Mouse (Mus musculus) heart, embryonic 13.5 days (tissue): ENCODE measurements around the gene Msl1. TPM values are rescaled to one million over a fixed set of nuclear protein-coding genes. Genes with fewer than 3 reads are reported as not detected.

ENCODE experiments used
- ATAC-seq: fragments of 200-750 bp; cut with Nextera tagmentation; 2 replicates; pipeline ENCODE4 v1.8.0; 2017; ENCODE audit warnings: moderate TSS enrichment; ENCODE audit not compliant: insufficient number of reproducible peaks, low FRiP score, low TSS enrichment; ENCODE audit errors: extremely low read depth
- H3K27ac ChIP-seq: fragments of 300-500 bp; sonication (generic); replicated peaks from 2 replicates; pipeline ENCODE4 v1.5.1; 2015; ENCODE audit warnings: moderate library complexity, mild to moderate bottlenecking, inconsistent platforms
- H3K27me3 ChIP-seq: fragments of 300-500 bp; sonication (generic); replicated peaks from 2 replicates; pipeline ENCODE4 v1.6.1; 2015; ENCODE audit warnings: mild to moderate bottlenecking, inconsistent platforms
- H3K36me3 ChIP-seq: fragments of 300-500 bp; sonication (generic); 2 replicates; pipeline ENCODE4 v1.6.1; 2015; ENCODE audit warnings: mild to moderate bottlenecking, inconsistent platforms
- H3K4me1 ChIP-seq: fragments of 300-500 bp; sonication (generic); 2 replicates; pipeline ENCODE4 v1.6.1; 2015; ENCODE audit warnings: inconsistent platforms
- H3K4me2 ChIP-seq: fragments of 300-500 bp; sonication (generic); 2 replicates; pipeline ENCODE4 v1.6.1; 2015; ENCODE audit warnings: inconsistent platforms, mild to moderate bottlenecking, moderate library complexity
- H3K4me3 ChIP-seq: fragments of 300-500 bp; sonication (generic); 2 replicates; pipeline ENCODE4 v1.5.1; 2015; ENCODE audit warnings: moderate library complexity, mild to moderate bottlenecking, inconsistent platforms
- H3K9ac ChIP-seq: fragments of 300-500 bp; sonication (generic); 2 replicates; pipeline ENCODE4 v1.6.1; 2015; ENCODE audit warnings: inconsistent platforms, mild to moderate bottlenecking, moderate library complexity
- H3K9me3 ChIP-seq: fragments of 300-500 bp; sonication (generic); 2 replicates; pipeline ENCODE4 v1.6.1; 2016; ENCODE audit warnings: inconsistent platforms
- WGBS: fragments of 180-500 bp; shearing (Covaris S2); methylation state at CpG from one replicate; pipeline ENCODE4 v1.1.7; 2015; ENCODE audit warnings: mixed read lengths; 5-methylcytosine and 5-hydroxymethylcytosine counted together
- polyA plus RNA-seq: library from polyadenylated mRNA; unstranded; fragments of >200 nt; fragmentation: Nextera tagmentation; extraction: Ambion mirVana; gene quantifications from 2 replicates; pipeline ENCODE4 v1.2.1, GENCODE M21; 2015

Gene Msl1
- polyA plus RNA-seq, 1 experiment from 2014 or later = 14.6 TPM

- Histone ChIP-seq H3K4me1 (peaks cover 69% of the 10 kb centered on the region), H3K9ac (peak overlapping the region; percentile 78), H3K27me3 (no peaks in the 10 kb centered on the region), H3K4me3 (peak overlapping the region; percentile 40), H3K27ac (peak overlapping the region; percentile 98), H3K4me2 (peak overlapping the region; percentile 67), H3K36me3 (no peaks in the 10 kb centered on the region), H3K9me3 (no peaks in the 10 kb centered on the region)
- 5% methylated on average over 17 of the region's 17 CpGs for WGBS
- no peak for ATAC-seq
Observed at GRCm38 (mm10) chr11:98782651-98783235, 12.6 kb upstream of the Msl1 start.

- Histone ChIP-seq H3K27me3 (no peaks in the 10 kb centered on the region), H3K4me2 (peak overlapping the region; percentile 67), H3K9ac (peak overlapping the region; percentile 78), H3K4me3 (peak overlapping the region; percentile 40), H3K27ac (peak overlapping the region; percentile 98), H3K9me3 (no peaks in the 10 kb centered on the region), H3K36me3 (no peaks in the 10 kb centered on the region), H3K4me1 (peaks cover 70% of the 10 kb centered on the region)
- WGBS = under 1% methylated on average over 20 of the region's 20 CpGs
- peak; percentile 56 for ATAC-seq
Observed at GRCm38 (mm10) chr11:98783236-98783696, 12.1 kb upstream of the Msl1 start.

DNA sequence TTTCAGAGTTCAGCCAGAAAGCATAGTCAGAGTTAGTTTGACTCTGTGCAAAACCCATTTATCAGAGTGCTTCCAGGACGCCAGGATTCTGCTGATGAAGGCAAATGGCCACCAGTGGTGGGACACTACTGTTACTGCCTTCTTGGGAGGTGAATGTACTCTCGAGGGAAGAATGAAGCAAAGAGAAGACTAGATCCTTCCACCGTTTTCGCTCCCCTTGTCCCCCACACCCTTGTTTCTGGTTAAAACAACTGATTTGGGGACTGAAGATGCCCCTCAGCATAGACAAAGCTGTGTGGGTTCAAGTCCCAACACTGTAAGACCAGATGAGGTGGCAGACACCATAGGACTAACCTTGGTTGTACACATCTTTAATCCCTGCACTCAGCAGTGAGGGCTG lies 11.2 kb upstream of the Msl1 start:
- peak overlapping the region; percentile 78 for H3K9ac ChIP-seq
- peak overlapping the region; percentile 98 for H3K27ac ChIP-seq
- no peak overlapping the region for H3K4me3 ChIP-seq
- ATAC-seq = no peak
- WGBS = 64% methylated on average over 4 of the region's 4 CpGs
- no peaks in the 10 kb centered on the region for H3K9me3 ChIP-seq
- peak overlapping the region; percentile 67 for H3K4me2 ChIP-seq
- H3K4me1 ChIP-seq = peaks cover 74% of the 10 kb centered on the region
- H3K27me3 ChIP-seq = no peaks in the 10 kb centered on the region
- no peaks in the 10 kb centered on the region for H3K36me3 ChIP-seq

DNA sequence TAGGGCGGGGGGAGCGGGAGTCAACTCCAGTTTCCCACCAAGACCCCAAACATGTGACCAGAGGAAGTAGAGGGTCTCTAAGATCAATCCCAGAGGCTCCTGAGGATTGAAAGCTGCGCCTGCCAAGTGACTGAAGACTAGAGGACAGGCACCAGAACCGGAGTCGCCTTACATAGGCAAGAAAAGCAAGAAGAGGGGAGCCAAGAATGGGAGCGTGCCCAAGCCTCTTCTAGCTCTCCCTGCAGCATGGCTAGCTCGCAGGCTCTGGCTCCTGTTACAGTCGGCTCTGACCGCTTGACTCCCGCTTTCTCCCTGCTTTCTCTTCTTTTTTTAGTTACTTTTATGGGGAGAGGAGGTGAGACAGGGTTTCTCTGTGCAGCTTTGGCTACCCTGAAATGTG lies 10.1 kb upstream of the Msl1 start:
- 53% methylated on average over 10 of the region's 10 CpGs for WGBS
- ATAC-seq = no peak
- Histone ChIP-seq H3K4me2 (peak overlapping the region; percentile 67), H3K9me3 (no peaks in the 10 kb centered on the region), H3K36me3 (no peaks in the 10 kb centered on the region), H3K9ac (peak overlapping the region; percentile 74), H3K27ac (peak overlapping the region; percentile 98), H3K4me1 (peaks cover 80% of the 10 kb centered on the region), H3K27me3 (no peaks in the 10 kb centered on the region), H3K4me3 (no peak overlapping the region)

- H3K4me1 ChIP-seq = peaks cover 80% of the 10 kb centered on the region
- no peaks in the 10 kb centered on the region for H3K36me3 ChIP-seq
- H3K27me3 ChIP-seq = no peaks in the 10 kb centered on the region
- 4% methylated on average over 12 of the region's 12 CpGs for WGBS
- H3K4me2 ChIP-seq = peak overlapping the region; percentile 67
- H3K9ac ChIP-seq = peak overlapping the region; percentile 74
- ATAC-seq = no peak
- H3K27ac ChIP-seq = peak overlapping the region; percentile 98
- H3K4me3 ChIP-seq = peak overlapping the region; percentile 27
- H3K9me3 ChIP-seq = no peaks in the 10 kb centered on the region
Observed at GRCm38 (mm10) chr11:98785772-98786281, 9.5 kb upstream of the Msl1 start.

- Histone ChIP-seq H3K36me3 (no peaks in the 10 kb centered on the region), H3K9ac (peak overlapping the region; percentile 74), H3K4me2 (peak overlapping the region; percentile 67), H3K9me3 (no peaks in the 10 kb centered on the region), H3K27ac (peak overlapping the region; percentile 98), H3K27me3 (no peaks in the 10 kb centered on the region), H3K4me3 (peak overlapping the region; percentile 27), H3K4me1 (peaks cover 75% of the 10 kb centered on the region)
- peak; percentile 40 for ATAC-seq
- WGBS = 2% methylated on average over 14 of the region's 15 CpGs
Observed at GRCm38 (mm10) chr11:98786359-98787214, 8.7 kb upstream of the Msl1 start.

- peak overlapping the region; percentile 51 for H3K9ac ChIP-seq
- H3K27ac ChIP-seq = peak overlapping the region; percentile 98
- H3K36me3 ChIP-seq = no peaks in the 10 kb centered on the region
- no peak for ATAC-seq
- peak overlapping the region; percentile 27; the same call in 1 of the 2 replicates for H3K4me3 ChIP-seq
- H3K9me3 ChIP-seq = no peaks in the 10 kb centered on the region
- peak overlapping the region; percentile 67 for H3K4me2 ChIP-seq
- H3K4me1 ChIP-seq = peaks cover 72% of the 10 kb centered on the region
- H3K27me3 ChIP-seq = no peaks in the 10 kb centered on the region
- 18% methylated on average over 7 of the region's 7 CpGs for WGBS
Observed at GRCm38 (mm10) chr11:98787229-98787628, 8.1 kb upstream of the Msl1 start.

GRCm38 (mm10) chr11:98787691-98788090 lies 7.6 kb upstream of the Msl1 start:
- H3K4me1 ChIP-seq = peaks cover 72% of the 10 kb centered on the region
- no peak overlapping the region for H3K4me3 ChIP-seq
- H3K9ac ChIP-seq = no peak overlapping the region; the same call in 1 of the 2 replicates
- H3K27me3 ChIP-seq = no peaks in the 10 kb centered on the region
- H3K9me3 ChIP-seq = no peaks in the 10 kb centered on the region
- WGBS = 96% methylated on average over 1 of the region's 1 CpGs
- peak overlapping the region; percentile 67; the same call in 1 of the 2 replicates for H3K4me2 ChIP-seq
- ATAC-seq = no peak
- H3K27ac ChIP-seq = peak overlapping the region; percentile 98
- H3K36me3 ChIP-seq = no peaks in the 10 kb centered on the region

DNA sequence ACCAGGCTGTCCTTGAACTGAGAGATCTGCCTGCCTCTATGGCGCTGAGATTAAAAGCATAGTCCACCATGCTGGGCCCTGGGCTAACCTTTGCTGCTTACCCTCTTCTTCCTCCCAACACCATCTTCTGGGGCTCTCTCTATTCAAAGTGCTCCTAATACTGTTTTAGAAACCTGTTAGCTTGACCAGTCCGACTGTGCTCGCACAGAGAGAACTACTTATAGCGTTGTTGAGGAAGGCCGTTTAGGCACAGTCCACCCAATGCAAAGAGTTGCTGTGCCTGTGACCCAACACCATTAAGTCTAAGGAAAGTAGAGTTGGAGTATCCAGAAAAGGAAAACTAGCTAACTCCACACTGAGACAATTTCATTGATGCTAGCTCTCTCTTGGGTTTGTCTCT lies 7.2 kb upstream of the Msl1 start:
- Histone ChIP-seq H3K4me3 (no peak overlapping the region), H3K9me3 (no peaks in the 10 kb centered on the region), H3K4me2 (peak overlapping the region; percentile 96), H3K27ac (peak overlapping the region; percentile 85), H3K4me1 (peaks cover 72% of the 10 kb centered on the region), H3K9ac (peak overlapping the region; percentile 86), H3K27me3 (no peaks in the 10 kb centered on the region), H3K36me3 (no peaks in the 10 kb centered on the region)
- WGBS = 87% methylated on average over 5 of the region's 5 CpGs
- ATAC-seq = no peak

DNA sequence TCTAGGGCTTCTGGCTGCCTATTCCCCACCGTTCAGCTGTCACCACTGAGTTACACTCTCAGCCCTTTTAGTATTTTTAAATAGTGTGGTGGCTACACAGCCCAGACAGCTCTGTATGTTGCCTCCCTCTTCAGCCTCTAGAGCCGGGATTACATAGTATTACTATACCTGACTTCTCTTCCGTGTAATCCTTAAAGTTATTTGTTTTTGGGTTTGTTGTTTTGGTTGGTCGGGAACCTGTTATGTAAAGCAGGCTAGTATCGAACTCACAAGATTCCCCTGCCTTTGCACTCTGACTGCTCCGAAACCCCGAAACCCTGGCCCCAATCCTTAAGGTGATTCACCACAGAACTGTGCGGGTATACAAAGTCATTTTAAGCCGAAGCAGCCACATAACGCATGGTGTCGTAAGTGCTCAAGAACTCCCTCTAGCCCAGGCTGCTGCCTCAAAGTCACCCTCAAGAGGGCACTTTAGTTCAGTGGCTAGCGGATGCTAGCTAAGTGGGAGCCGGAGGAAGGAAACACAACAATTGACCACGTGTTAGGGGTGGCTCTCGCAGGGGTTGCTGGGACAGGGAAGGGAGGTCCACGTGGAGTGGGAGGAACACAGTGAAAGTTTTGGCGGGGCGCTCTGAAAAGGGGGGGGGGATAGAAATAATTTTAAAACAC lies 6.6 kb upstream of the Msl1 start:
- peak overlapping the region; percentile 61 for H3K4me3 ChIP-seq
- WGBS = 13% methylated on average over 18 of the region's 18 CpGs
- no peaks in the 10 kb centered on the region for H3K36me3 ChIP-seq
- peaks cover 72% of the 10 kb centered on the region for H3K4me1 ChIP-seq
- ATAC-seq = peak; percentile 74
- H3K4me2 ChIP-seq = peak overlapping the region; percentile 96
- H3K27ac ChIP-seq = peak overlapping the region; percentile 85
- no peaks in the 10 kb centered on the region for H3K9me3 ChIP-seq
- no peaks in the 10 kb centered on the region for H3K27me3 ChIP-seq
- H3K9ac ChIP-seq = peak overlapping the region; percentile 86

- ATAC-seq = no peak
- Histone ChIP-seq H3K27me3 (no peaks in the 10 kb centered on the region), H3K4me2 (peak overlapping the region; percentile 96), H3K9me3 (no peaks in the 10 kb centered on the region), H3K36me3 (no peaks in the 10 kb centered on the region), H3K4me1 (peaks cover 70% of the 10 kb centered on the region), H3K4me3 (peak overlapping the region; percentile 61), H3K27ac (peak overlapping the region; percentile 85), H3K9ac (peak overlapping the region; percentile 86)
- under 1% methylated on average over 25 of the region's 25 CpGs for WGBS
Observed at GRCm38 (mm10) chr11:98789219-98789807, 6.0 kb upstream of the Msl1 start.
